Mouse (Mus musculus): ENCODE measurements around the gene Cd300ld5. TPM values are rescaled to one million over a fixed set of nuclear protein-coding genes. Genes with fewer than 3 reads are reported as not detected.
"Not testable (repeated sequence)": the region's sequence is repeated elsewhere in the genome, so short reads cannot be mapped to it uniquely, and the experiment has no call there.

Gene Cd300ld5
- polyA plus RNA-seq (2014; fragmentation: Nextera tagmentation; extraction: Ambion mirVana): not detected in 2 replicates

DNA sequence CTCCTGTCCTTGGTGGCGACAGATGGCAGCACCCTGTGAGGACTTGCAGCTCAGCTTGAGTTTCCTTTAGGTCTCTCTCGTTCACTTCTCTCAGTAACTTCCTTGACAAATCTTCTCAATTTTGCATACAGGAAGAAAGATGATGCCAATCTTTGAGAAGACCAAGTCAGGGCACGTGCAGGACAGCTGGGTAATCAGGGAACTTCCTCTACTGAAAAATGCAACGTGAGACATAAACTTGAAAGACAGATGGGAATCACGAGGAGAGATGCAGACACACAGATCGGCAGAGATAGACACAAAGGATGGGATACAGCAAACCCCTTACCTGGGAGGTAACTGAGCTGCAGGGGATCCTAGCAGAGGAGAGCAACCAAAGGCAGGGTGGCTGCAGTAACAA lies at the start of gene Cd300ld5:
Cd300ld5 (minus strand) TSS at position 101 of the 400 bp plus-strand sequence.
- ATAC-seq (replicated peaks; ENCODE audit: insufficient number of reproducible peaks, low FRiP score, low TSS enrichment, low read depth); H3K27ac ChIP-seq (replicated peaks; ENCODE audit: low read depth, low read length); H3K4me1 ChIP-seq (ENCODE audit: control insufficient read depth, insufficient read depth, low read length); H3K9ac ChIP-seq (replicated peaks; ENCODE audit: low read length); H3K4me3 ChIP-seq (ENCODE audit: low read depth, low read length); H3K27me3 ChIP-seq (ENCODE audit: control insufficient read depth, insufficient read depth, low read length); H3K4me2 ChIP-seq (ENCODE audit: low read depth, low read length); H3K36me3 ChIP-seq (replicated peaks; ENCODE audit: control insufficient read depth, insufficient read depth, low read depth, low read length); DNase-seq (ENCODE audit: low spot score); H3K9me3 ChIP-seq (replicated peaks; ENCODE audit: control insufficient read depth, low read length): not testable (repeated sequence)
- WGBS: no CpG with 5 or more reads among the region's 6 CpGs

DNA sequence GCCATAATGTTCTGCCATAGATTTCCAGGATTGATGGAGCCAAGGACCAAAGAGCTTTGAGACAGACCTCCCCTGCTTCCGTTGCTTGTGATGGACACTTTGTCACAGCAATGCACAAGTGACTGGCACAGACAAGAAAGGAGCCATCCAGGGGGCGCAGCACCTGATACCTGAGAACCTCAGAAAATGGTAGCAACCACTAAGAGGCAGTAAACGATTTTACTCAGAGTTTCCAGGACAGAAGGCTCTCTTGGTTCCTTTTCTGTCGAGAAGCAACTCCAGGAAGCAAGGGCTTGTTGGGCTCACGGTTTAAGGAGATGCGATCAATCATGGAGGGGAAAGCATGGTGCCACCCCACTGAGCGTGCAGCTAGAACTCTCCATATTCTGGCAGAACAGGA lies 48.6 kb upstream of the Cd300ld5 start:
- ATAC-seq (replicated peaks; ENCODE audit: insufficient number of reproducible peaks, low FRiP score, low TSS enrichment, low read depth) (no peak), DNase-seq (ENCODE audit: low spot score) (no peak)
- Histone ChIP-seq H3K4me3 (ENCODE audit: low read depth, low read length) (no peak overlapping the region), H3K36me3 (replicated peaks; ENCODE audit: control insufficient read depth, insufficient read depth, low read depth, low read length) (no peaks in the 10 kb centered on the region), H3K9ac (replicated peaks; ENCODE audit: low read length) (no peak overlapping the region), H3K4me1 (ENCODE audit: control insufficient read depth, insufficient read depth, low read length) (no peaks in the 10 kb centered on the region), H3K27me3 (ENCODE audit: control insufficient read depth, insufficient read depth, low read length) (peaks cover 6% of the 10 kb centered on the region), H3K4me2 (ENCODE audit: low read depth, low read length) (no peak overlapping the region), H3K27ac (replicated peaks; ENCODE audit: low read depth, low read length) (no peak overlapping the region), H3K9me3 (replicated peaks; ENCODE audit: control insufficient read depth, low read length) (no peaks in the 10 kb centered on the region)
- WGBS: 61% methylated on average over 7 of the region's 7 CpGs

DNA sequence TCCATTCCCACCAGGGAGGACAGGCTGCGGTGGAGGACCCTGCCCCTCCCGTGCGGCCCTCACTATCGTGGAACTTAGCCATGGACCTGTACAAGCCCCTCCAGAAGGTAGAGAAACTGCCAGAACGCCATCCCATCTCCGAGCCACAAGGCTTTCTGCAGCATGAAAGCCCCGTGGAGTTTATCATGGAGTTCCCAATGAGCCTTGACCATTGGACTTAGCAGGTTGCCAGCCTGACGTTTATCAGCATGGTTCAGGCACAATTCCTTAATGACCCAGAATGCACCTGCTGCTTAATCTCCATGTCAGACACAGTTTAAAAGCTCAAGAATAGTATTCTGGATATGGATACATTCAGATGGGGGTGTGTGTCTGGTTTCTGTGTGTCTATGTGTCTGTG lies 47.5 kb upstream of the Cd300ld5 start:
- ATAC-seq (replicated peaks; ENCODE audit: insufficient number of reproducible peaks, low FRiP score, low TSS enrichment, low read depth): no peak
- 58% methylated on average over 8 of the region's 8 CpGs for WGBS
- no peaks in the 10 kb centered on the region for H3K4me1 ChIP-seq (ENCODE audit: control insufficient read depth, insufficient read depth, low read length)

DNA sequence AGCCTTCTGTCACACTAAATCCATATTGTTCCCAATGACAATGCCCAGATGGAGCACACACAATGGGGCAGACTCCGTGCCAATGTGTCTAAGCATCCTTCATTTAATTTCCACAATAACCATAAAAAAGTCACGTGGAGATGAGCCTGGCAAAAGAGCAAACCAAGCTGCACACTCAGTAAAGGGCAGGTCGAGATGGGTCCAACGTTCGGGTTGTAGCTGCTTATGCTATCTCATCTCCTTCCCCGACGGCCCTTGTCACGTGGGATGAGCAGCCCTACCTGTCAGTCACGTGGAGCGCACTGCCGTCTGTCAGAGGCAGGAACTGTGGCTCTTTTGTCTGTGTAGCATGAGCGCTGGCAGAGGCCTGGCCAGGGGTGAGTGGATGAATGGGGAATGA lies 47.0 kb upstream of the Cd300ld5 start:
- no peak overlapping the region for H3K4me3 ChIP-seq (ENCODE audit: low read depth, low read length)
- WGBS: 38% methylated on average over 12 of the region's 12 CpGs
- H3K27me3 ChIP-seq (ENCODE audit: control insufficient read depth, insufficient read depth, low read length): peaks cover 4% of the 10 kb centered on the region; the same call in 1 of the 2 replicates
- H3K27ac ChIP-seq (replicated peaks; ENCODE audit: low read depth, low read length): no peak overlapping the region
- no peaks in the 10 kb centered on the region for H3K9me3 ChIP-seq (replicated peaks; ENCODE audit: control insufficient read depth, low read length)
- H3K4me1 ChIP-seq (ENCODE audit: control insufficient read depth, insufficient read depth, low read length): no peaks in the 10 kb centered on the region
- DNase-seq (ENCODE audit: low spot score): no peak
- ATAC-seq (replicated peaks; ENCODE audit: insufficient number of reproducible peaks, low FRiP score, low TSS enrichment, low read depth): no peak
- no peak overlapping the region for H3K9ac ChIP-seq (replicated peaks; ENCODE audit: low read length)
- no peaks in the 10 kb centered on the region for H3K36me3 ChIP-seq (replicated peaks; ENCODE audit: control insufficient read depth, insufficient read depth, low read depth, low read length)
- no peak overlapping the region for H3K4me2 ChIP-seq (ENCODE audit: low read depth, low read length)

More for the DNA sequence above, 47.5 kb upstream of the Cd300ld5 start:
- Histone ChIP-seq H3K27me3 (ENCODE audit: control insufficient read depth, insufficient read depth, low read length) (peaks cover 4% of the 10 kb centered on the region; the same call in 1 of the 2 replicates), H3K36me3 (replicated peaks; ENCODE audit: control insufficient read depth, insufficient read depth, low read depth, low read length) (no peaks in the 10 kb centered on the region), H3K27ac (replicated peaks; ENCODE audit: low read depth, low read length) (no peak overlapping the region), H3K9ac (replicated peaks; ENCODE audit: low read length) (no peak overlapping the region), H3K9me3 (replicated peaks; ENCODE audit: control insufficient read depth, low read length) (no peaks in the 10 kb centered on the region), H3K4me2 (ENCODE audit: low read depth, low read length) (no peak overlapping the region), H3K4me3 (ENCODE audit: low read depth, low read length) (no peak overlapping the region)
- no peak for DNase-seq (ENCODE audit: low spot score)

DNA sequence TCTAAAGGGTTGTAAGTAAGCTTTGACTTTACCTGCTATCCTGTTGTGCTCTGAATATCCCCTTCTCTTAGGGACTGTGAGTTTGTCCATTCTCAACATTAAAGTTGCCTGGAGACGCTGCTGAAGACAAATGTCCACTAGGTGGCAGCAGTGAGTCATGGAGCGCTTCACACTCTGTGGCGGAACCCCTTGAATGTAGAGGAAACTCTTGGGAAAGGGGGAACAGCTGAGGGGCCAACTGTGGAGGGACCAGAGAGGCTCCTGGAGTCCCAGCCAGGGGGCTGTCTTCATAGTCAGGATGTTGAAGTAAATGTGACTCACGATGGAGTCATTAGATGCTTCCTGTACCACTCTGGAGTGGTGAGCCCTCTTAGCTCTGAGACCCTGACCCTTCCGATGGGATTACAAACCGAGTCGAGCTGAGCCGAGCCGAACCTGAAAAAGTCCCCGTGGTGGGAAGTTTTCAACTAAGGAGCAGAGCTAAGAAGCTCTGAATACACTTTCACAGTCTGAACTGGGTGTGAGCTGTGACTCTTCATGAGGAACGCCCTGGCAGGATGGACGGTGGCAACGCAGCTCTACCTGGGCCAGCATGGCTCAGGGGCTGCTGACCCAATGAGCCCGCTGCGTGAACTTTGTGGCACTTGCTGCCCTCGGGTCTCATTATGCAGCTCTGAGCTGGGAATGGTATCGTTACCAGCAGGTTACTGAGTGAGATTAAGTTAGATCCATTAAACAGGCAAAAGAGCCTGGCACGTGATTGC lies 46.0 kb upstream of the Cd300ld5 start:
- Histone ChIP-seq H3K27me3 (ENCODE audit: control insufficient read depth, insufficient read depth, low read length) (peaks cover 4% of the 10 kb centered on the region; the same call in 1 of the 2 replicates), H3K4me1 (ENCODE audit: control insufficient read depth, insufficient read depth, low read length) (no peaks in the 10 kb centered on the region), H3K9me3 (replicated peaks; ENCODE audit: control insufficient read depth, low read length) (no peaks in the 10 kb centered on the region), H3K36me3 (replicated peaks; ENCODE audit: control insufficient read depth, insufficient read depth, low read depth, low read length) (no peaks in the 10 kb centered on the region), H3K4me2 (ENCODE audit: low read depth, low read length) (no peak overlapping the region), H3K27ac (replicated peaks; ENCODE audit: low read depth, low read length) (no peak overlapping the region), H3K9ac (replicated peaks; ENCODE audit: low read length) (no peak overlapping the region), H3K4me3 (ENCODE audit: low read depth, low read length) (no peak overlapping the region)
- DNase-seq (ENCODE audit: low spot score): peak; percentile 90
- WGBS: 41% methylated on average over 18 of the region's 18 CpGs
- 0 out of 2 replicates have a peak, but pooled peaks have one; percentile 10 for ATAC-seq (replicated peaks; ENCODE audit: insufficient number of reproducible peaks, low FRiP score, low TSS enrichment, low read depth)

DNA sequence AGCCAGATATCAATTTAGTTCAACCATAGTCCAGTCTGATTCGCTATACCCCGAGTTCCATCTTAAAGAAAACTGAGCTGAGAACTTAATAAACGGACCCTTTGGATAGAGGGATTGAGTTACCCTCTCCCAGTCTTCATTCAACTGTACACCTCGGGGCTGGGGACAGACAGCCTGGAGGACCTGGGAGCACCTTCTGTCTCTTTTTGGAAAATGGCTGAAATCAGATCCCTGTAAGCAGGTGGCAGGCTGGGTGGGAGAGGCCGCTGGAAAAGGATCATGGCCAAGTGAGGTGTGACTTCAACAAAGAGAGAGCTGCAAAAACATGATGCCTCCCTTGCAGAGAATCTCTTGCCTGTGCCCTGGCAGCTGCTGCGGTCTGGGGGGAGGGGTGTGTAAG lies 44.6 kb upstream of the Cd300ld5 start:
- Histone ChIP-seq H3K9ac (replicated peaks; ENCODE audit: low read length) (no peak overlapping the region), H3K27me3 (ENCODE audit: control insufficient read depth, insufficient read depth, low read length) (peaks cover 4% of the 10 kb centered on the region; the same call in 1 of the 2 replicates), H3K4me3 (ENCODE audit: low read depth, low read length) (no peak overlapping the region), H3K27ac (replicated peaks; ENCODE audit: low read depth, low read length) (no peak overlapping the region), H3K4me2 (ENCODE audit: low read depth, low read length) (no peak overlapping the region), H3K4me1 (ENCODE audit: control insufficient read depth, insufficient read depth, low read length) (no peaks in the 10 kb centered on the region), H3K36me3 (replicated peaks; ENCODE audit: control insufficient read depth, insufficient read depth, low read depth, low read length) (no peaks in the 10 kb centered on the region), H3K9me3 (replicated peaks; ENCODE audit: control insufficient read depth, low read length) (no peaks in the 10 kb centered on the region)
- 69% methylated on average over 6 of the region's 6 CpGs for WGBS
- no peak for DNase-seq (ENCODE audit: low spot score)
- no peak for ATAC-seq (replicated peaks; ENCODE audit: insufficient number of reproducible peaks, low FRiP score, low TSS enrichment, low read depth)

DNA sequence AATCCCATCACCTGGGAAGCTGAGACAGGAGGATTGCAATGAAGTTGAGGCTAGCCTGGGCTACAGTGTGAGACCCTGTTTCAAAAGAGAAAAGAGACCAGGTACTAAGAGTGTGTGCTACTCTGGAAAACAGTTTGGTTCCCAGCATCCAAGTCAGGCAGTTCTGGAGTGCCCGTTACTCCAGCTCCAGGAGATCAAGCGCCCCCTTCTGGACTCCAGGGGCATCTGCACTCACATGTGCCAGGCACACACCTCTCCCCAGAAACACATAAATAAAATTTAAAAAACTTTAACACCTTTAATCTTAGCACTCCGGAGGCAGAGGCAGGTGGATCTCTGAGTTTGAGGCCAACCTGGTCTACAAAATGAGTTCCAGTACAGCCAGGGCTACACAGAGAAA lies 43.8 kb upstream of the Cd300ld5 start:
- no peaks in the 10 kb centered on the region for H3K9me3 ChIP-seq (replicated peaks; ENCODE audit: control insufficient read depth, low read length)
- H3K4me3 ChIP-seq (ENCODE audit: low read depth, low read length): no peak overlapping the region
- no peak overlapping the region for H3K9ac ChIP-seq (replicated peaks; ENCODE audit: low read length)
- peaks cover 4% of the 10 kb centered on the region; the same call in 1 of the 2 replicates for H3K27me3 ChIP-seq (ENCODE audit: control insufficient read depth, insufficient read depth, low read length)
- no peak for DNase-seq (ENCODE audit: low spot score)
- H3K4me2 ChIP-seq (ENCODE audit: low read depth, low read length): no peak overlapping the region
- H3K4me1 ChIP-seq (ENCODE audit: control insufficient read depth, insufficient read depth, low read length): no peaks in the 10 kb centered on the region
- WGBS: 53% methylated on average over 3 of the region's 3 CpGs
- ATAC-seq (replicated peaks; ENCODE audit: insufficient number of reproducible peaks, low FRiP score, low TSS enrichment, low read depth): no peak
- no peak overlapping the region for H3K27ac ChIP-seq (replicated peaks; ENCODE audit: low read depth, low read length)
- H3K36me3 ChIP-seq (replicated peaks; ENCODE audit: control insufficient read depth, insufficient read depth, low read depth, low read length): no peaks in the 10 kb centered on the region

DNA sequence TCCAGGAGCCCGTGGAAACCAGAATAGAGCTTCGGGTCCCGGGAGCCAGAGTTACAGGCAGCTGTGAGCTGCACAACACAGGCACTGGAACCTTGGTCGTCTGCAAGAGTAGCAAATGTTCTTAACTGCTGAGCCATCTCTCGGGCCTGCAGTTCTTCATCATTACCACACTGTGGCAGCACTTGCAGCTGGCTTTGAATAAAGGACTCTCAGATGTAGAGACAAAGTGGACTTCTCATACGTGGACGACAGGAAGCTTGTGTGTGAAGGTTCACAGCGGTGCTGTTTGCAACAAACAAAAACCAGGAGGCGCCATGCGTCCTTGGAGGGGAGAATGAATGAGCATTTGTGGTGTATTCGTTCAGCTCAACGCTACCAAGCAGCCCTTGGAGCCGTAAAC lies 43.3 kb upstream of the Cd300ld5 start:
- Histone ChIP-seq H3K9me3 (replicated peaks; ENCODE audit: control insufficient read depth, low read length) (no peaks in the 10 kb centered on the region), H3K4me1 (ENCODE audit: control insufficient read depth, insufficient read depth, low read length) (no peaks in the 10 kb centered on the region), H3K27me3 (ENCODE audit: control insufficient read depth, insufficient read depth, low read length) (peaks cover 4% of the 10 kb centered on the region; the same call in 1 of the 2 replicates), H3K4me2 (ENCODE audit: low read depth, low read length) (no peak overlapping the region), H3K4me3 (ENCODE audit: low read depth, low read length) (no peak overlapping the region), H3K9ac (replicated peaks; ENCODE audit: low read length) (no peak overlapping the region), H3K27ac (replicated peaks; ENCODE audit: low read depth, low read length) (no peak overlapping the region), H3K36me3 (replicated peaks; ENCODE audit: control insufficient read depth, insufficient read depth, low read depth, low read length) (no peaks in the 10 kb centered on the region)
- DNase-seq (ENCODE audit: low spot score) (peak; percentile 80), ATAC-seq (replicated peaks; ENCODE audit: insufficient number of reproducible peaks, low FRiP score, low TSS enrichment, low read depth) (no peak)
- WGBS: 35% methylated on average over 13 of the region's 13 CpGs

Measured in embryonic facial prominence, embryonic 11.5 days (tissue).